Mouse (Mus musculus): ENCODE measurements at regions not wholly inside any gene's neighbourhood (a gene's known extent, or its start where the extent isn't known, plus 50 kb on each side); places are given as distances from the start of the nearest gene placed in this dataset.

- H3K4me3 ChIP-seq (ENCODE audit: low read depth, low read length), result no peak overlapping the region
- ATAC-seq (no peak), DNase-seq (ENCODE audit: low spot score) (no peak)
- H3K9me3 ChIP-seq (replicated peaks; ENCODE audit: control insufficient read depth, low read length), result no peaks in the 10 kb centered on the region
- no peaks in the 10 kb centered on the region for H3K36me3 ChIP-seq (ENCODE audit: control insufficient read depth, insufficient read depth, low read length)
- peaks cover 10% of the 10 kb centered on the region for H3K4me1 ChIP-seq (ENCODE audit: control insufficient read depth, insufficient read depth, low read length)
- H3K4me2 ChIP-seq (ENCODE audit: low read length), result no peak overlapping the region
- H3K9ac ChIP-seq (ENCODE audit: low read length), result no peak overlapping the region
- 90% methylated on average over 5 of the region's 5 CpGs for WGBS
- no peak overlapping the region for H3K27ac ChIP-seq (ENCODE audit: low read depth, low read length)
- H3K27me3 ChIP-seq (replicated peaks; ENCODE audit: control insufficient read depth, insufficient read depth, low read length), result no peaks in the 10 kb centered on the region
These were observed 153.5 kb upstream of the Tut7 start for GRCm38 (mm10) chr13:59976425-59976824.

- DNase-seq (ENCODE audit: low spot score) (no peak), ATAC-seq (peak; percentile 66)
- 2% methylated on average over 9 of the region's 9 CpGs for WGBS
- H3K27ac ChIP-seq (ENCODE audit: low read depth, low read length), result peak overlapping the region; percentile 72
- peak overlapping the region; percentile 39 for H3K4me2 ChIP-seq (ENCODE audit: low read length)
- H3K4me1 ChIP-seq (ENCODE audit: control insufficient read depth, insufficient read depth, low read length), result peaks cover 20% of the 10 kb centered on the region
- no peaks in the 10 kb centered on the region for H3K27me3 ChIP-seq (replicated peaks; ENCODE audit: control insufficient read depth, insufficient read depth, low read length)
- H3K36me3 ChIP-seq (ENCODE audit: control insufficient read depth, insufficient read depth, low read length), result no peaks in the 10 kb centered on the region
- no peak overlapping the region for H3K9ac ChIP-seq (ENCODE audit: low read length)
- no peaks in the 10 kb centered on the region for H3K9me3 ChIP-seq (replicated peaks; ENCODE audit: control insufficient read depth, low read length)
- no peak overlapping the region for H3K4me3 ChIP-seq (ENCODE audit: low read depth, low read length)
These were observed 149.1 kb upstream of the Tut7 start for GRCm38 (mm10) chr13:59972093-59972427.

GRCm38 (mm10) chr13:59971231-59972092, 148.5 kb upstream of the Tut7 start:
- DNase-seq (ENCODE audit: low spot score), result peak; percentile 93
- Histone ChIP-seq H3K27me3 (replicated peaks; ENCODE audit: control insufficient read depth, insufficient read depth, low read length) (no peaks in the 10 kb centered on the region), H3K27ac (ENCODE audit: low read depth, low read length) (peak overlapping the region; percentile 72), H3K36me3 (ENCODE audit: control insufficient read depth, insufficient read depth, low read length) (no peaks in the 10 kb centered on the region), H3K4me1 (ENCODE audit: control insufficient read depth, insufficient read depth, low read length) (peaks cover 20% of the 10 kb centered on the region), H3K9me3 (replicated peaks; ENCODE audit: control insufficient read depth, low read length) (no peaks in the 10 kb centered on the region), H3K9ac (ENCODE audit: low read length) (peak overlapping the region; percentile 25; the same call in 1 of the 2 replicates), H3K4me2 (ENCODE audit: low read length) (peak overlapping the region; percentile 39), H3K4me3 (ENCODE audit: low read depth, low read length) (no peak overlapping the region)
- under 1% methylated on average over 25 of the region's 25 CpGs for WGBS
- ATAC-seq, result peak; percentile 86

GRCm38 (mm10) chr13:59970430-59970829, 147.5 kb upstream of the Tut7 start:
- Histone ChIP-seq H3K27me3 (replicated peaks; ENCODE audit: control insufficient read depth, insufficient read depth, low read length) (no peaks in the 10 kb centered on the region), H3K9me3 (replicated peaks; ENCODE audit: control insufficient read depth, low read length) (no peaks in the 10 kb centered on the region), H3K4me2 (ENCODE audit: low read length) (no peak overlapping the region), H3K36me3 (ENCODE audit: control insufficient read depth, insufficient read depth, low read length) (no peaks in the 10 kb centered on the region), H3K27ac (ENCODE audit: low read depth, low read length) (peak overlapping the region; percentile 65), H3K9ac (ENCODE audit: low read length) (no peak overlapping the region), H3K4me3 (ENCODE audit: low read depth, low read length) (no peak overlapping the region), H3K4me1 (ENCODE audit: control insufficient read depth, insufficient read depth, low read length) (peaks cover 20% of the 10 kb centered on the region)
- ATAC-seq (no peak), DNase-seq (ENCODE audit: low spot score) (no peak)
- WGBS, result 12% methylated on average over 6 of the region's 6 CpGs

GRCm38 (mm10) chr13:59969484-59969883, 146.5 kb upstream of the Tut7 start:
- Histone ChIP-seq H3K27ac (ENCODE audit: low read depth, low read length) (no peak overlapping the region), H3K27me3 (replicated peaks; ENCODE audit: control insufficient read depth, insufficient read depth, low read length) (no peaks in the 10 kb centered on the region), H3K9me3 (replicated peaks; ENCODE audit: control insufficient read depth, low read length) (no peaks in the 10 kb centered on the region), H3K36me3 (ENCODE audit: control insufficient read depth, insufficient read depth, low read length) (no peaks in the 10 kb centered on the region), H3K4me2 (ENCODE audit: low read length) (no peak overlapping the region), H3K4me3 (ENCODE audit: low read depth, low read length) (no peak overlapping the region), H3K9ac (ENCODE audit: low read length) (no peak overlapping the region), H3K4me1 (ENCODE audit: control insufficient read depth, insufficient read depth, low read length) (peaks cover 20% of the 10 kb centered on the region)
- DNase-seq (ENCODE audit: low spot score) (no peak), ATAC-seq (no peak)
- WGBS, result 24% methylated on average over 3 of the region's 3 CpGs

GRCm38 (mm10) chr13:59968584-59969240, 145.8 kb upstream of the Tut7 start:
- DNase-seq (ENCODE audit: low spot score) (peak; percentile 71), ATAC-seq (no peak)
- no peak overlapping the region for H3K27ac ChIP-seq (ENCODE audit: low read depth, low read length)
- no peaks in the 10 kb centered on the region for H3K27me3 ChIP-seq (replicated peaks; ENCODE audit: control insufficient read depth, insufficient read depth, low read length)
- H3K36me3 ChIP-seq (ENCODE audit: control insufficient read depth, insufficient read depth, low read length), result no peaks in the 10 kb centered on the region
- H3K9me3 ChIP-seq (replicated peaks; ENCODE audit: control insufficient read depth, low read length), result no peaks in the 10 kb centered on the region
- H3K4me3 ChIP-seq (ENCODE audit: low read depth, low read length), result no peak overlapping the region
- no peak overlapping the region for H3K4me2 ChIP-seq (ENCODE audit: low read length)
- 67% methylated on average over 19 of the region's 19 CpGs for WGBS
- no peak overlapping the region for H3K9ac ChIP-seq (ENCODE audit: low read length)
- peaks cover 20% of the 10 kb centered on the region for H3K4me1 ChIP-seq (ENCODE audit: control insufficient read depth, insufficient read depth, low read length)

- Histone ChIP-seq H3K36me3 (ENCODE audit: control insufficient read depth, insufficient read depth, low read length) (no peaks in the 10 kb centered on the region), H3K4me3 (ENCODE audit: low read depth, low read length) (no peak overlapping the region), H3K4me2 (ENCODE audit: low read length) (no peak overlapping the region), H3K9ac (ENCODE audit: low read length) (no peak overlapping the region), H3K27ac (ENCODE audit: low read depth, low read length) (no peak overlapping the region), H3K4me1 (ENCODE audit: control insufficient read depth, insufficient read depth, low read length) (peaks cover 19% of the 10 kb centered on the region), H3K9me3 (replicated peaks; ENCODE audit: control insufficient read depth, low read length) (no peaks in the 10 kb centered on the region), H3K27me3 (replicated peaks; ENCODE audit: control insufficient read depth, insufficient read depth, low read length) (no peaks in the 10 kb centered on the region)
- ATAC-seq (no peak), DNase-seq (ENCODE audit: low spot score) (no peak)
- WGBS, result 87% methylated on average over 17 of the region's 17 CpGs
These were observed 143.7 kb upstream of the Tut7 start for GRCm38 (mm10) chr13:59966535-59967255.

- Histone ChIP-seq H3K9me3 (replicated peaks; ENCODE audit: control insufficient read depth, low read length) (no peaks in the 10 kb centered on the region), H3K4me3 (ENCODE audit: low read depth, low read length) (no peak overlapping the region), H3K9ac (ENCODE audit: low read length) (no peak overlapping the region), H3K36me3 (ENCODE audit: control insufficient read depth, insufficient read depth, low read length) (no peaks in the 10 kb centered on the region), H3K4me2 (ENCODE audit: low read length) (no peak overlapping the region), H3K4me1 (ENCODE audit: control insufficient read depth, insufficient read depth, low read length) (peaks cover 11% of the 10 kb centered on the region), H3K27me3 (replicated peaks; ENCODE audit: control insufficient read depth, insufficient read depth, low read length) (no peaks in the 10 kb centered on the region), H3K27ac (ENCODE audit: low read depth, low read length) (no peak overlapping the region)
- DNase-seq (ENCODE audit: low spot score) (no peak), ATAC-seq (no peak)
- 95% methylated on average over 2 of the region's 2 CpGs for whole genome bisulfite sequencing
These were observed 142.0 kb upstream of the Tut7 start for GRCm38 (mm10) chr13:59964981-59965380.
